Mouse (Mus musculus): ENCODE measurements around the gene Tnfrsf12a. TPM values are rescaled to one million over a fixed set of nuclear protein-coding genes. Genes with fewer than 3 reads are reported as not detected.

Gene Tnfrsf12a
- polyA plus RNA-seq, 1 experiment from 2014 or later: 116 TPM

GRCm38 (mm10) chr17:23679127-23679835 lies 2.0 kb upstream of the Tnfrsf12a start, which contains the start of gene Cldn6:
TSS of gene Cldn6 (plus strand) at chr17:23679249.
- WGBS: 2% methylated on average over 38 of the region's 38 CpGs
- Histone ChIP-seq H3K27ac (no peak within 1 kb of the TSS), H3K36me3 (0 out of 2 replicates have a peak, but pooled peaks cover 4% of the 10 kb centered on the region), H3K4me1 (replicated peaks) (peaks cover 37% of the 10 kb centered on the region), H3K4me2 (peak within 1 kb of the TSS; percentile 56), H3K27me3 (peaks cover 63% of the 10 kb centered on the region), H3K9ac (no peak within 1 kb of the TSS), H3K4me3 (peak within 1 kb of the TSS; percentile 36), H3K9me3 (replicated peaks) (no peaks in the 10 kb centered on the region)
- no peak for ATAC-seq (replicated peaks; ENCODE audit: insufficient number of reproducible peaks, insufficient read depth, low FRiP score, low read depth)

- Histone ChIP-seq H3K9ac (peak overlapping the region; percentile 71), H3K4me2 (peak overlapping the region; percentile 82), H3K27ac (peak overlapping the region; percentile 97), H3K9me3 (replicated peaks) (no peaks in the 10 kb centered on the region), H3K4me3 (peak overlapping the region; percentile 62), H3K36me3 (0 out of 2 replicates have a peak, but pooled peaks cover 4% of the 10 kb centered on the region), H3K4me1 (replicated peaks) (peaks cover 47% of the 10 kb centered on the region), H3K27me3 (peaks cover 36% of the 10 kb centered on the region)
- under 1% methylated on average over 37 of the region's 37 CpGs for WGBS
- ATAC-seq (replicated peaks; ENCODE audit: insufficient number of reproducible peaks, insufficient read depth, low FRiP score, low read depth): peak; percentile 36
These were observed 716 bp downstream of the Tnfrsf12a start for GRCm38 (mm10) chr17:23676473-23677031.

- Histone ChIP-seq H3K27ac (peak overlapping the region; percentile 97), H3K36me3 (0 out of 2 replicates have a peak, but pooled peaks cover 4% of the 10 kb centered on the region), H3K9me3 (replicated peaks) (no peaks in the 10 kb centered on the region), H3K4me1 (replicated peaks) (peaks cover 47% of the 10 kb centered on the region), H3K4me2 (peak overlapping the region; percentile 82), H3K27me3 (peaks cover 28% of the 10 kb centered on the region), H3K4me3 (peak overlapping the region; percentile 62), H3K9ac (peak overlapping the region; percentile 71)
- no peak for ATAC-seq (replicated peaks; ENCODE audit: insufficient number of reproducible peaks, insufficient read depth, low FRiP score, low read depth)
- 8% methylated on average over 15 of the region's 15 CpGs for WGBS
These were observed 1.5 kb downstream of the Tnfrsf12a start for GRCm38 (mm10) chr17:23675564-23676281.

- Histone ChIP-seq H3K4me2 (peak overlapping the region; percentile 82), H3K4me1 (replicated peaks) (peaks cover 47% of the 10 kb centered on the region), H3K9ac (peak overlapping the region; percentile 71), H3K9me3 (replicated peaks) (no peaks in the 10 kb centered on the region), H3K27ac (peak overlapping the region; percentile 97), H3K36me3 (0 out of 2 replicates have a peak, but pooled peaks cover 4% of the 10 kb centered on the region), H3K27me3 (peaks cover 22% of the 10 kb centered on the region), H3K4me3 (peak overlapping the region; percentile 62)
- ATAC-seq (replicated peaks; ENCODE audit: insufficient number of reproducible peaks, insufficient read depth, low FRiP score, low read depth): no peak
- WGBS: 13% methylated on average over 5 of the region's 5 CpGs
These were observed 2.1 kb downstream of the Tnfrsf12a start for GRCm38 (mm10) chr17:23675127-23675526.

- Histone ChIP-seq H3K27ac (peak overlapping the region; percentile 97), H3K4me1 (replicated peaks) (peaks cover 44% of the 10 kb centered on the region), H3K36me3 (peaks cover 9% of the 10 kb centered on the region; the same call in 1 of the 2 replicates), H3K9me3 (replicated peaks) (no peaks in the 10 kb centered on the region), H3K4me3 (peak overlapping the region; percentile 62), H3K27me3 (peaks cover 14% of the 10 kb centered on the region), H3K4me2 (peak overlapping the region; percentile 82), H3K9ac (peak overlapping the region; percentile 71)
- ATAC-seq (replicated peaks; ENCODE audit: insufficient number of reproducible peaks, insufficient read depth, low FRiP score, low read depth): 0 out of 2 replicates have a peak, but pooled peaks have one; percentile 7
- WGBS: 20% methylated on average over 9 of the region's 9 CpGs
These were observed 2.9 kb downstream of the Tnfrsf12a start for GRCm38 (mm10) chr17:23674271-23674952.

- under 1% methylated on average over 45 of the region's 45 CpGs for WGBS
- peak within 1 kb of the TSS; percentile 62 for H3K4me3 ChIP-seq
- ATAC-seq (replicated peaks; ENCODE audit: insufficient number of reproducible peaks, insufficient read depth, low FRiP score, low read depth): peak; percentile 86
These were observed 3.7 kb downstream of the Tnfrsf12a start, which contains the start of the genes Hcfc1r1 and Thoc6 for GRCm38 (mm10) chr17:23673424-23674073. TSS of gene Hcfc1r1 (plus strand) at chr17:23673596. TSS of gene Thoc6 (minus strand) at chr17:23673882.

GRCm38 (mm10) chr17:23672761-23673160 lies 4.5 kb downstream of the Tnfrsf12a start:
- no peak overlapping the region for H3K9ac ChIP-seq
- ATAC-seq (replicated peaks; ENCODE audit: insufficient number of reproducible peaks, insufficient read depth, low FRiP score, low read depth): no peak

More at GRCm38 (mm10) chr17:23673424-23674073, 3.7 kb downstream of the Tnfrsf12a start, which contains the start of the genes Hcfc1r1 and Thoc6:
- peak within 1 kb of the TSS; percentile 97 for H3K27ac ChIP-seq
- peaks cover 18% of the 10 kb centered on the region; the same call in 1 of the 2 replicates for H3K36me3 ChIP-seq
- peak within 1 kb of the TSS; percentile 82 for H3K4me2 ChIP-seq
- peaks cover 40% of the 10 kb centered on the region for H3K4me1 ChIP-seq (replicated peaks)
- H3K9ac ChIP-seq: peak within 1 kb of the TSS; percentile 71
- peaks cover 6% of the 10 kb centered on the region for H3K27me3 ChIP-seq
- H3K9me3 ChIP-seq (replicated peaks): no peaks in the 10 kb centered on the region

GRCm38 (mm10) chr17:23671519-23671918 lies 5.7 kb downstream of the Tnfrsf12a start:
- Histone ChIP-seq H3K27me3 (no peaks in the 10 kb centered on the region), H3K27ac (no peak overlapping the region), H3K4me3 (no peak overlapping the region), H3K4me1 (replicated peaks) (peaks cover 32% of the 10 kb centered on the region), H3K36me3 (peaks cover 32% of the 10 kb centered on the region; the same call in 1 of the 2 replicates), H3K4me2 (no peak overlapping the region), H3K9me3 (replicated peaks) (no peaks in the 10 kb centered on the region), H3K9ac (no peak overlapping the region)
- WGBS: 88% methylated on average over 3 of the region's 3 CpGs
- ATAC-seq (replicated peaks; ENCODE audit: insufficient number of reproducible peaks, insufficient read depth, low FRiP score, low read depth): no peak

More at GRCm38 (mm10) chr17:23672761-23673160, 4.5 kb downstream of the Tnfrsf12a start:
- peak overlapping the region; percentile 82 for H3K4me2 ChIP-seq
- peaks cover 39% of the 10 kb centered on the region for H3K4me1 ChIP-seq (replicated peaks)
- H3K36me3 ChIP-seq: peaks cover 26% of the 10 kb centered on the region; the same call in 1 of the 2 replicates
- no peaks in the 10 kb centered on the region for H3K27me3 ChIP-seq
- H3K27ac ChIP-seq: no peak overlapping the region
- no peaks in the 10 kb centered on the region for H3K9me3 ChIP-seq (replicated peaks)
- WGBS: 52% methylated on average over 3 of the region's 3 CpGs
- H3K4me3 ChIP-seq: peak overlapping the region; percentile 62

- Histone ChIP-seq H3K4me1 (replicated peaks) (peaks cover 23% of the 10 kb centered on the region), H3K36me3 (peaks cover 32% of the 10 kb centered on the region; the same call in 1 of the 2 replicates), H3K9me3 (replicated peaks) (no peaks in the 10 kb centered on the region), H3K27ac (no peak overlapping the region), H3K4me2 (no peak overlapping the region), H3K9ac (no peak overlapping the region), H3K27me3 (no peaks in the 10 kb centered on the region), H3K4me3 (no peak overlapping the region)
- WGBS: 84% methylated on average over 7 of the region's 7 CpGs
- ATAC-seq (replicated peaks; ENCODE audit: insufficient number of reproducible peaks, insufficient read depth, low FRiP score, low read depth): no peak
These were observed 6.7 kb downstream of the Tnfrsf12a start for GRCm38 (mm10) chr17:23670516-23671074.

- 0 out of 2 replicates have a peak, but pooled peaks have one; percentile 16 for ATAC-seq (replicated peaks; ENCODE audit: insufficient number of reproducible peaks, insufficient read depth, low FRiP score, low read depth)
- Histone ChIP-seq H3K9ac (no peak overlapping the region), H3K9me3 (replicated peaks) (no peaks in the 10 kb centered on the region), H3K4me1 (replicated peaks) (peaks cover 9% of the 10 kb centered on the region), H3K4me2 (no peak overlapping the region), H3K36me3 (peaks cover 28% of the 10 kb centered on the region; the same call in 1 of the 2 replicates), H3K4me3 (no peak overlapping the region), H3K27me3 (peaks cover 27% of the 10 kb centered on the region), H3K27ac (no peak overlapping the region)
- WGBS: 83% methylated on average over 14 of the region's 14 CpGs
These were observed 11.8 kb downstream of the Tnfrsf12a start for GRCm38 (mm10) chr17:23665511-23665910.

Measured in heart, embryonic 15.5 days (tissue).